Mouse (Mus musculus): ENCODE data around the gene Avil.

The Avil gene

GRCm38 (mm10) chr10:127000529-127000928, at the start of gene Avil:
Gene Avil (plus strand): TSS chr10:127000709.
- no peak for DNase-seq (ENCODE audit: low spot score in 2 of 2)

DNA sequence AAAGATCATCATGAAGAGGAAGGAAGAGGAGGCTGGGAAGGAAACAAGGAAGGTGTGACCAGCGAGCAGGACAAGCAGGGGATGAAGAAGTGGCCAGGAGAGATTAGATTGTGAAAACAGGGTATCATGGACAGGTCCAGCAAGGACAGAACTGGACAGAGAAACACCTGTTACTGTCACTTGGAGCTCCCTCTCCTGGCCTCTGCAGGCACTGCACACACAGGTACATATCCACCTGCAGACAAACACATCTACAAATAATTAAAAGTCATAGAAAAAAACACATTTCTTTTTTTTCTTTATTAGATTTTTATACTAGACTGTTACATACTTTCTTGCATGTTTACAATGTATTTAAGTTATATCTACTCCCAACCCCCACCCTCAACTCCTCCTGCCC, 48.1 kb upstream of the Avil start:
- DNase-seq (ENCODE audit: low spot score in 2 of 2) = no peak

DNA sequence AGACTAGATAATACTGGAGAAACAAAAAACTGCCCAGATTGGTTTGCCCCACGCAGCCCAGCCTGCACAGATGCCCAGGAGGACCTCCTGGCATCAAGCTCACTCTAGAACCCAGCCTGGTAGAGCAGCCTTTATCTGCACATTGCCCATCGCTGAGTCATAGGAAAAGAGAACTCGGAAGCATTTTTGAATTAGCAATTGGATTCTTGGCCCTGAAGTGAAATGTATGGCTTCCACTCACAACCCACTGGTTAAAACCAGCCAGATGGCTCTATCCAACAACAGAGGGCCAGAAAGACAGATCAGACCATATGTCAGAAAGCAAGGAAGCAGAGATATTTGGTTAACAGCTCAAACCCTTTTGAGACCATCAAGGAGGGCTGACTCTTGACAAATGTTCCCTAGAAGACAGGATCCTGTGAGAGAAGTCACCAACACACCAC, 47.5 kb upstream of the Avil start:
- DNase-seq (ENCODE audit: low spot score in 2 of 2) = no peak

- peak; percentile 42 to 72 for DNase-seq (ENCODE audit: low spot score in 2 of 2)
These were observed 43.7 kb upstream of the Avil start for GRCm38 (mm10) chr10:126956692-126957358.

DNA sequence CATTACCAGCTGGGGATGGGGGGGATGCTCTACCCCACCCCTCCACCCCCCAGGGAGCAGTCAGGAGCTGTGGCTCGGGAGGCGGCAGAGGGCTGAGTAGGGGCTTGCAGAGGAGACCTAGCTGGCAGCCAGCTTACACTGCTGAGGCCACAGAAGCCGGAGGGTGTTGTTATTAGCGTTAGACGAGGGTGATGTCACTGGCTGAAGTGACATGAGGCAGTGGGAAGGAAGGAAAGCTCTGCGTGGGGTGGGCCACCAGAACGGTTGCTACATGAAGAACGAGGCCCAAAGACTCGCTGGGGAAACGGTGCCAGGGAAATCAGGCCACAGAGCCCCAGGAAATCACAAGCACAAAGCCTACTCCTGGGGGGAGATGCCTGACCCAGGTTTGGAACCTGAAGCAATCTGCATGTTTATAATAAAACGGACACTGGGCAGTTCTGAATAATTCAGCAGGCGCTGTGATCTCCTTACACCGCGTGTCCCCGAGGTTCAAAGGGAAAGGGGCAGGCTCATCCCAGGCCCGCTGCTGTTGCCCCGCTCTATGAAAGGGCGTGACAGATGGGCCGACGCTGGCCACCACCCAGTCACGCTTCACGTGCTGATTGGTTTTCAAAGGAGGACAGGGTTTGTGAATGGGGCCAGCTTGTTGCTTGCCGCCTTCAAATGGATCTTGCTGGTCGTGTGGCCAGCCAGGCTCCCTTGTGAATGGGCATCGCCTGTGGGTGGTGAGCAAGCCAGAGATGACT, 43.0 kb upstream of the Avil start:
- peak; percentile 61 to 74 for DNase-seq (ENCODE audit: low spot score in 2 of 2)

DNA sequence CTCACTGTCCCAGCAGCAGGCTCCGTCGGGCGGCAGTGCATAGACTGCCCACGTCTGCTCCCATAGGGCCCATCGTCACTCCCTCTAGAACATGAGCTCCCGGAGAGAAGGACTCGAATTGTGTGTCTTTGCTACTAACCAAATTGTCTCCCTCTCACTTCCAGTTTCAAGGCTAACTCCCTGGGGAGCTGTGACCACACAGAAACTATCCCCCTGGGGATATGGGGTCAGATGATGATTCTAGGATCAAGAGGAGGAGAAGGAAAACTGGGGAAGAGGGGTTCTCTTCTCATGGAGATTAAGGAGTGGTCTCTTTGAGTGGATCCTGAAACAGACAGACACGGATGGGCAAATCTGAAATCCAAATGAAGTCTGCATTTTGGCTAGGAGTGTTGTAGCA, 40.0 kb upstream of the Avil start:
- DNase-seq (ENCODE audit: low spot score in 2 of 2) = no peak

- DNase-seq (ENCODE audit: low spot score in 2 of 2) = no peak
These were observed 38.8 kb upstream of the Avil start for GRCm38 (mm10) chr10:126961757-126962156.

- DNase-seq (ENCODE audit: low spot score in 2 of 2) = no peak
These were observed 38.1 kb upstream of the Avil start for GRCm38 (mm10) chr10:126962271-126962965.

DNA sequence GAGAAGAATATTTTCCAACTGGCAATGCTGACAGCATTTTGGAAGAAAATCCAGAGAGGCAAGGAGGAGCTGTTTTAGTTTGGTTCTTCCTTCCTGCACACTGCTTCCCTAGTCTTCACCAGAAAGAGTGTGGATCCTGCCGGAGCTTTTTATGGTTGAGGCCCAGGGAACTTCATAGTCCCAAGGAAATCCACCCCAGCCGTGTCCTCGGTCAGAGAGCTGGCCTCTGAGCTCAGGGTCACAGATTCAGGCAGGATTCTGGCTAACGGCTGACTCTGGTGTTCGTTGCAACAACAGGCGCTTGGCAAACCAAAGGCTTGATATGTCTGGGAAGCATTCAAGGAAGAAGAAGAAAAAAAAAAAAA, 37.6 kb upstream of the Avil start:
- DNase-seq (ENCODE audit: low spot score in 2 of 2) = no peak

- no peak for DNase-seq (ENCODE audit: low spot score in 2 of 2)
These were observed 36.7 kb upstream of the Avil start for GRCm38 (mm10) chr10:126963821-126964220.

- no peak for DNase-seq (ENCODE audit: low spot score in 2 of 2)
These were observed 29.0 kb upstream of the Avil start for GRCm38 (mm10) chr10:126971363-126972050.

DNA sequence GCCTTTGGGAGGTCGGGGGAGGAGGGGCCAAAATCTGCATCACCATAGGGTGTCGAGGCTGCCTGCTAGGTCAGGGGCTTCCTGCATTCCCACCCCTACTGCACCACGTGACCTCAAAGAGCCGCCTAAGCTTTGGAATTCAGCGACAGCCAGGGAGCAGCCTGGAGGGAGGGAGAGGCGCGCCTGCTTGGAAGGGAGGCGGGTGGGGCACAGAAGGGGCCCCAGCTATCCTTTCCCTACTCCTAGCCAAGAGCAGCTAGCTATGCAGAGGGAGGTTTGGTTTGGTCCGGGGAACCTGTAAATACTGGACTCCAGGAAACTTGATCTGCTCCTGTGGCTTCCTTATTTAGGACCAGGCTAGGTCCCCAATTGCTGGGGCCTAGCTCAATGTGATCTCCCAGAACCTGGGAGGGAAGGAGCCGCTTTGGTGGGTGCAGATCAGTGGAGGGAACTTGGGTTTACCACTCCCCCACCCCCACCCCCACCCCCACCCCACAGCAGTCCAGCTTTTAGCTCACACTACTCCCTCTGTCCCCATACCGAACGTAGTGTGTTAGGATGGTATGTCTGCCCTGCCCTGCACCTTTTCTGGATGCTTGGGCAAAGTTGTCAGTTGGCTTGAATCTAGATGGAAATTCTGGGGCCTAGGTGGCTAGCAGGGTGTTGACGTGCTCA, 28.3 kb upstream of the Avil start:
- DNase-seq (ENCODE audit: low spot score in 2 of 2) = no peak

DNA sequence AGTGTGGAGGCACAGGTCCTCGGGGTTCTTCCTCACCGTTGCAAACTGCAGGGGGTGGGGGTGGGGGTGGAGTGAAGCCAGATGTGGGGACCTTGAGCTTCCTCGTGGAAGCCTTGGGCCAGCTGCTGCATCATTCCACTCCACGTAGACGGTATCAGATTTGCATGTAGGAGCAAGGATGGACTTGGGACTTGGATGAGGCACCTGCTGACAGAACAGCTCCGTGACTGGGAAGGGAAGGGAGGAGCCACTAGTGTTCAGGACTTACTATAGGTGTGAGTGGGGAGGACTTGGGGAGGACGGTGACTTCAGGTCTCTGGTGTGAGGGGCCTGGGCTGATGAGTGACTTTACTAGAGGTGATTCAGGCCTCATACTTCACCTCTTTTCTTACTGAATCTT, 27.5 kb upstream of the Avil start:
- DNase-seq (ENCODE audit: low spot score in 2 of 2) = no peak

DNA sequence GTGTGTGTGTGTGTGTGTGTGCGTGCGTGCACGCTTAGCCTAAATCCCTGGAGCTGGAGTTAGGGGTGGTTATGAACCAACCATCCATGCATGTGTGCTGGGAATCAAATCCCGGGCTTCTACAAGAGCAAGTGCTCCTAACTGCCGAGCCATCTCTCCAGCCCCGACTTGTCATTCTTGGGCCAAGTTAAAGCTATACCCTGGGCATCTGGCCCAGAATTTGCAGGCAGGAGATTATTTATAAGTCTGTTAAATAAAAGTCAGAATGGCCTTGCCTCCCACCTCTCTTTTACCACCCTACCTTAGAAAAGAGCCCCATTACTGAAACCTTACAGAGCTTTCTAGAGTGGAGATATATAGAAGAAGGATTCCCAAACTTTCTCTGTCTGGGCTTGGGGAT, 24.8 kb upstream of the Avil start:
- DNase-seq (ENCODE audit: low spot score in 2 of 2) = no peak

DNA sequence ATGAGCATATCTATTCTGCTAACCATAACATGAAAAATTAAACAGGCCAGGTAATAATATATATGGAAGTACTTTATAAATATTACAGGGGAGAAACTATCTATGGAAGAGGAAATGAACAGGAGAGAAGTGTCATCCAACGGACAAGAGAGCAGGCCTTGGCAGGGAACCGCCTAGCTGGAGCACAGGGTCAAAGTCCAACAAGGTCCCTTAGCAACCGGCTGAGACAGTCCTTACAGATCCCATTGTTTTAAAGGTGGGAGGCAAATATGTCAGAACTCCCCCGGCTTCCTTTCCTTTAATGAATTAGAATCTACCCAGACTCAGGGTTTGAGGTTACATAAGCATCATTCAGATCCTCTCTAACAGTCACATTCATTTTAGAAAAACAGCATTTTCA, 23.4 kb upstream of the Avil start:
- no peak for DNase-seq (ENCODE audit: low spot score in 2 of 2)

DNA sequence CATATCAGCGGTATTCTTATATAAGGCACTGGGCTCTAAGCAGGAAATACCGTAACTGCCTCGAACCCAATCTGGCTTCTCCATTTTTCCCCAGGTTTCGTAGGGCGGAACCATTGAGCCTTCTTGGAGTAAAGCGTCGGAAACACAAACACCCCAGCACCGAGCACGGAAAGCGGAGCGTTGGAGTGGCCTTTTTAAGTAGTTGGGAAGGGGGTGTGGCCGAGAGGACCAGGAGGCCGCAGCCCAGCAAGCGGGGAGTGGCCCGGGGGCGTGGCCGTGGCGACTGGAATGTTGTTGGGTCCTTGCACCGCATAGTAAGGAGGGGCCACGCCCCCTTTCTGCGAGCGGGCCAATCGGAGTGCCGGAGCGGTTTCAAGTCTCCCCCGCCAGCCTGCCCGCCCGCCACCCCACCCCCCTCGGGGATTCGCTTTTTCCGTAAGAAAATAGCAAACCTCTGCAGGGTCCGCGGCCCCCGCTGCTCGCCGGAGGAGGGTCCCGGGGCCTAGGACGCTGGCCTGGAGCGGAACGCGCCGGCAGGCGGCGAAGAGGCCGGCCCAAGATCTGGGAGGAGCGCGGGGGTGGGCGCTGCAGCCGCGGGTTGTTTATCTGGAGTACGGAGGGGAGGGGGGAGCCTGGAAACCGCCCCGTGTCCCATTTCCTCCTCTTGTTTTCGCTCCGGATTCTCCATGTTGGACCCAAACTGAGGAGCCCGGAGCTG, 22.1 kb upstream of the Avil start, which contains the start of gene Ctdsp2:
Gene Ctdsp2, plus strand, starts transcription at position 441 of the 718 bp plus-strand sequence.
- peak; percentile 98 to 99 for DNase-seq (ENCODE audit: low spot score in 2 of 2)

- DNase-seq (ENCODE audit: low spot score in 2 of 2) = peak in 1 of 2 experiments; percentile 36
These were observed 21.3 kb upstream of the Avil start for GRCm38 (mm10) chr10:126979121-126979635.

GRCm38 (mm10) chr10:126979636-126980151, 20.8 kb upstream of the Avil start:
- DNase-seq (ENCODE audit: low spot score in 2 of 2) = peak; percentile 52

DNA sequence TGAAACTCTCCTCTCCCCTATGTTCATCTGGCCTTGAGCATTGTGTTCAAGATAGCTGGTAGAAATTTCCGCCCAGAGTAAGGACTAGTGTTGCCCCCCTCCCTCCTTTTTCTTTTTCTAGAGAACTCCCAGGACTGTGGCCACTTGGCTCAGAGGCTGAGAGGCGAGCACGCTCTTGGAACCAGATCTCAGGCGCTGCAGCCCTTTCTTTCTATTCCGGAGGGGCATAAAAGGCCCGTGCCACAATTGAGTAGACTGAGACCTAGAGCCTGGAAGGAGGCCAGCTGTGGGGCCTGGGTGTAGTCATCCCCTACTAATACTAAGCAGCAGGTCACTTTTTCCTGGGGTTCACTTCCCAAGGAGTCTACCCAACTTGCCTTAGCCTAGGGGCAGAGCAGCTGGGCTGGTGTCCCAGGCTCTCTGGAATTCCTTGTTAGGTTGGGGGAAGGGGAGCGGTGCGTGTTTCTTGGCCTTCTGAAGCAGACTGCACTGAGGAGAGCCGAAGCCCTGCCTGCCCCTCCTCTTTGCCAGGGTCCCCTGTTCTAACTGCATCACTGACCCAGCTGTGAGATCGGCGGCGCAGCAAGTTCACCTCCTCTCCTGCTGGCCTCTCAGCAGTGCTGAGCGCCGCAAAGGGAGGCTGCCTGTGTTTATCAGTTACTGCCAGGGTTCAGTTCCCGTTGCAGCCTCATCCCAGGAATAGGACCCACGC, 20.1 kb upstream of the Avil start:
- DNase-seq (ENCODE audit: low spot score in 2 of 2) = peak; percentile 48 to 68

Measured in frontal cortex, postnatal 14 days (tissue).